Comparison of ENCODE assay signal across 8 mouse cellular contexts in genomic region chr1:62964291-62964690, GRCm38 (mm10).
DNase-seq lines count a peak whose midpoint lies in the region; ATAC-seq lines count a peak whose summit lies in the region.

No protein-coding gene starts in this region.

- peak; percentile 56 for DNase-seq in CD4-positive, CD25-positive, alpha-beta regulatory T cell, adult 2 months (ENCODE audit: low read depth, low spot score)
- DNase-seq in embryo, embryonic 11 days = peak; percentile 89
- peak; percentile 28 to 33 for DNase-seq in gastrocnemius, postnatal 36 days
- DNase-seq in kidney, adult 18-20 months = peak; percentile 44
- peak; percentile 75 for DNase-seq in left cerebral cortex, postnatal 4 days
- peak; percentile 64 for DNase-seq in neural tube, embryonic 10.5 days (ENCODE audit: extremely low spot score, low spot score)
- DNase-seq in thymus, postnatal 0 days (ENCODE audit: low spot score) = peak; percentile 39

- no peak for ATAC-seq in CD4-positive, CD25-positive, alpha-beta regulatory T cell, adult 4 months

- intact Hi-C loops in gastrocnemius, postnatal 36 days (cut with DNase I) = loop anchor here (5.0 to 10.0 kb wide), 2 partner anchors 177 to 1819 kb away; no protein-coding TSS in a partner anchor
- intact Hi-C loops in left cerebral cortex, postnatal 4 days (cut with DNase I) = loop anchor here (5.0 to 10.0 kb wide), 3 partner anchors 169 to 1779 kb away; no protein-coding TSS in a partner anchor

Comparison
In these comparisons a context has a peak if more than half of its experiments do, and no peak if none do; other contexts are left out.
1. DNase-seq: peak in every context shown above with its lines; median percentile 89 in embryo, embryonic 11 days; 75 in left cerebral cortex, postnatal 4 days; 64 in neural tube, embryonic 10.5 days; 56 in CD4-positive, CD25-positive, alpha-beta regulatory T cell, adult 2 months; 44 in kidney, adult 18-20 months; 39 in thymus, postnatal 0 days; 30 in gastrocnemius, postnatal 36 days.